Mouse (Mus musculus) limb, embryonic 11.5 days (tissue): Measurements from ENCODE around the gene Selplg. TPM values are rescaled to one million over a fixed set of nuclear protein-coding genes. Genes with fewer than 3 reads are reported as not detected.
"Not testable (repeated sequence)": the region's sequence is repeated elsewhere in the genome, so short reads cannot be mapped to it uniquely, and the experiment has no call there.

ENCODE experiments used
- ATAC-seq: fragments of 200-750 bp; cut with Nextera tagmentation; 2 replicates; pipeline ENCODE4 v1.8.0; 2017; ENCODE audit warnings: low read depth; ENCODE audit not compliant: insufficient number of reproducible peaks, low FRiP score, low TSS enrichment
- DNase-seq: peaks from one replicate; pipeline ENCODE4 v3.0.0-alpha.2; 2015; ENCODE audit warnings: low spot score
- H3K27ac ChIP-seq: fragments of 300-500 bp; sonication (generic); replicated peaks from 2 replicates; pipeline ENCODE4 v1.5.1; 2014; ENCODE audit warnings: low read depth, mild to moderate bottlenecking, low read length
- H3K27me3 ChIP-seq: fragments of 300-500 bp; sonication (generic); 2 replicates; pipeline ENCODE4 v1.6.1; 2014; ENCODE audit warnings: mild to moderate bottlenecking, low read length, mixed read lengths; ENCODE audit not compliant: control insufficient read depth, insufficient read depth
- H3K36me3 ChIP-seq: fragments of 300-500 bp; sonication (generic); 2 replicates; pipeline ENCODE4 v1.6.1; 2014; ENCODE audit warnings: mild to moderate bottlenecking, low read length, moderate library complexity, mixed read lengths; ENCODE audit not compliant: control insufficient read depth, insufficient read depth
- H3K4me1 ChIP-seq: fragments of 300-500 bp; sonication (generic); 2 replicates; pipeline ENCODE4 v1.6.1; 2014; ENCODE audit warnings: low read length, mixed read lengths; ENCODE audit not compliant: control insufficient read depth, insufficient read depth
- H3K4me2 ChIP-seq: fragments of 300-500 bp; sonication (generic); 2 replicates; pipeline ENCODE4 v1.6.1; 2014; ENCODE audit warnings: low read depth, mild to moderate bottlenecking, moderate library complexity; ENCODE audit not compliant: severe bottlenecking
- H3K4me3 ChIP-seq: fragments of 300-500 bp; sonication (generic); 2 replicates; pipeline ENCODE4 v1.5.1; 2014; ENCODE audit warnings: low read depth, low read length
- H3K9ac ChIP-seq: fragments of 300-500 bp; sonication (generic); 2 replicates; pipeline ENCODE4 v1.6.1; 2014; ENCODE audit warnings: mild to moderate bottlenecking, low read length
- H3K9me3 ChIP-seq: fragments of 300-500 bp; sonication (generic); 2 replicates; pipeline ENCODE4 v1.6.1; 2016; ENCODE audit warnings: low read length; ENCODE audit not compliant: control insufficient read depth
- WGBS: fragments of 180-500 bp; shearing (Covaris S2); extraction: QIAGEN DNeasy Blood & Tissue Kit; methylation state at CpG from one replicate; pipeline ENCODE4 v1.1.7; 2014; 5-methylcytosine and 5-hydroxymethylcytosine counted together
- polyA plus RNA-seq: library from polyadenylated mRNA; unstranded; fragments of >200 nt; fragmentation: Nextera tagmentation; extraction: Ambion mirVana; gene quantifications from 2 replicates; pipeline ENCODE4 v1.2.1, GENCODE M21; 2014

Gene Selplg
- polyA plus RNA-seq, 1 experiment from 2014 or later, result 1.6 TPM

- no peak overlapping the region for H3K27ac ChIP-seq
- WGBS, result 82% methylated on average over 7 of the region's 7 CpGs
- peaks cover 23% of the 10 kb centered on the region for H3K4me1 ChIP-seq
These were observed 50.6 kb downstream of the Selplg start for GRCm38 (mm10) chr5:113781875-113782274.

GRCm38 (mm10) chr5:113781254-113781653 is 51.2 kb downstream of the Selplg start:
- Histone ChIP-seq H3K9me3 (no peaks in the 10 kb centered on the region), H3K36me3 (no peaks in the 10 kb centered on the region; the same call in 1 of the 2 replicates), H3K4me1 (peaks cover 23% of the 10 kb centered on the region), H3K9ac (no peak overlapping the region), H3K27ac (peak overlapping the region; percentile 42; the same call in 1 of the 2 replicates), H3K4me3 (no peak overlapping the region), H3K4me2 (no peak overlapping the region), H3K27me3 (no peaks in the 10 kb centered on the region)
- 64% methylated on average over 7 of the region's 7 CpGs for WGBS
- no peak for ATAC-seq
- no peak for DNase-seq

More at GRCm38 (mm10) chr5:113781875-113782274, 50.6 kb downstream of the Selplg start:
- Histone ChIP-seq H3K4me3 (no peak overlapping the region), H3K9me3 (no peaks in the 10 kb centered on the region), H3K4me2 (no peak overlapping the region), H3K36me3 (no peaks in the 10 kb centered on the region; the same call in 1 of the 2 replicates), H3K9ac (no peak overlapping the region), H3K27me3 (no peaks in the 10 kb centered on the region)
- ATAC-seq, result no peak
- DNase-seq, result no peak

GRCm38 (mm10) chr5:113780763-113781162 is 51.7 kb downstream of the Selplg start:
- peaks cover 23% of the 10 kb centered on the region for H3K4me1 ChIP-seq
- no peaks in the 10 kb centered on the region for H3K27me3 ChIP-seq
- 84% methylated on average over 5 of the region's 5 CpGs for WGBS
- no peak overlapping the region for H3K9ac ChIP-seq
- ATAC-seq, result no peak
- no peak for DNase-seq
- H3K36me3 ChIP-seq, result peaks cover 1% of the 10 kb centered on the region; the same call in 1 of the 2 replicates
- no peak overlapping the region for H3K4me3 ChIP-seq
- H3K9me3 ChIP-seq, result no peaks in the 10 kb centered on the region
- H3K27ac ChIP-seq, result peak overlapping the region; percentile 42; the same call in 1 of the 2 replicates
- H3K4me2 ChIP-seq, result no peak overlapping the region

GRCm38 (mm10) chr5:113780082-113780752 is 52.2 kb downstream of the Selplg start:
- peak; percentile 23; the same call in 1 of the 2 replicates for ATAC-seq
- Histone ChIP-seq H3K4me3 (no peak overlapping the region), H3K4me1 (peaks cover 23% of the 10 kb centered on the region), H3K27ac (no peak overlapping the region), H3K27me3 (no peaks in the 10 kb centered on the region), H3K4me2 (no peak overlapping the region), H3K9me3 (no peaks in the 10 kb centered on the region), H3K36me3 (peaks cover 2% of the 10 kb centered on the region; the same call in 1 of the 2 replicates), H3K9ac (no peak overlapping the region)
- no peak for DNase-seq
- WGBS, result 96% methylated on average over 3 of the region's 3 CpGs

- H3K27ac ChIP-seq, result no peak overlapping the region
- no peak overlapping the region for H3K4me3 ChIP-seq
These were observed 52.9 kb downstream of the Selplg start for GRCm38 (mm10) chr5:113779569-113779968.

GRCm38 (mm10) chr5:113777728-113778127 is 54.7 kb downstream of the Selplg start:
- H3K4me3 ChIP-seq, DNase-seq, H3K36me3 ChIP-seq, ATAC-seq, H3K4me1 ChIP-seq, H3K27ac ChIP-seq, H3K9ac ChIP-seq, H3K9me3 ChIP-seq, H3K27me3 ChIP-seq, H3K4me2 ChIP-seq: not testable (repeated sequence)
- WGBS, result 90% methylated on average over 8 of the region's 8 CpGs

More at GRCm38 (mm10) chr5:113779569-113779968, 52.9 kb downstream of the Selplg start:
- Histone ChIP-seq H3K9ac (no peak overlapping the region), H3K9me3 (no peaks in the 10 kb centered on the region), H3K4me1 (peaks cover 20% of the 10 kb centered on the region), H3K27me3 (no peaks in the 10 kb centered on the region), H3K36me3 (peaks cover 6% of the 10 kb centered on the region; the same call in 1 of the 2 replicates), H3K4me2 (no peak overlapping the region)
- no peak for DNase-seq
- 76% methylated on average over 5 of the region's 5 CpGs for WGBS
- no peak for ATAC-seq

GRCm38 (mm10) chr5:113776896-113777226 is 55.6 kb downstream of the Selplg start:
- no peak overlapping the region for H3K4me3 ChIP-seq
- H3K9me3 ChIP-seq, result no peaks in the 10 kb centered on the region
- DNase-seq, result no peak
- peaks cover 6% of the 10 kb centered on the region; the same call in 1 of the 2 replicates for H3K4me1 ChIP-seq
- peaks cover 6% of the 10 kb centered on the region; the same call in 1 of the 2 replicates for H3K36me3 ChIP-seq
- H3K27ac ChIP-seq, result no peak overlapping the region
- no peak overlapping the region for H3K9ac ChIP-seq
- no peak for ATAC-seq
- 93% methylated on average over 8 of the region's 8 CpGs for WGBS
- no peak overlapping the region for H3K4me2 ChIP-seq
- no peaks in the 10 kb centered on the region for H3K27me3 ChIP-seq

- no peak for DNase-seq
- Histone ChIP-seq H3K9me3 (no peaks in the 10 kb centered on the region), H3K9ac (no peak overlapping the region), H3K27me3 (no peaks in the 10 kb centered on the region), H3K4me1 (peaks cover 5% of the 10 kb centered on the region; the same call in 1 of the 2 replicates), H3K27ac (no peak overlapping the region), H3K4me3 (no peak overlapping the region), H3K4me2 (no peak overlapping the region), H3K36me3 (peaks cover 6% of the 10 kb centered on the region; the same call in 1 of the 2 replicates)
- 94% methylated on average over 15 of the region's 15 CpGs for WGBS
- no peak for ATAC-seq
These were observed 56.1 kb downstream of the Selplg start for GRCm38 (mm10) chr5:113776128-113776895.
